ENCODE assay signal across 20 mouse cellular contexts in genomic region chr3:28425911-28426310, GRCm38 (mm10).
"Had no signal": no experiment of that assay in that cellular context is flagged by ENCODE, and none has a peak within 500 bp of the region (broad histone marks: within the 10 kb centered on the region; RNA-seq: fewer than 3 reads in every experiment).

No protein-coding gene starts in this region.

- DNase-seq: kidney, adult 18-20 months; kidney, postnatal 36 days; layer of hippocampus, adult 9-11 months; liver; lung, postnatal 10 days; lung, postnatal 36 days; thymus, adult 2 months; thymus, postnatal 14 days; thymus, postnatal 4 days had no signal

- H3K4me1 ChIP-seq: limb, embryonic 10.5 days; limb, embryonic 13.5 days; liver, embryonic 15.5 days; lung, embryonic 15.5 days; midbrain, embryonic 10.5 days had no signal

- H3K36me3 ChIP-seq: limb, embryonic 10.5 days; limb, embryonic 13.5 days; liver, embryonic 12.5 days; liver, embryonic 15.5 days; lung, embryonic 15.5 days; midbrain, embryonic 10.5 days; midbrain, embryonic 13.5 days had no signal

- ATAC-seq: liver, embryonic 12.5 days; midbrain, embryonic 13.5 days; midbrain, embryonic 16.5 days had no signal

- H3K4me3 ChIP-seq: limb, embryonic 10.5 days; limb, embryonic 13.5 days; liver, embryonic 12.5 days; liver, embryonic 15.5 days; lung, embryonic 15.5 days; megakaryocyte, embryonic 14.5 days; midbrain, embryonic 10.5 days; midbrain, embryonic 13.5 days had no signal

- H3K27ac ChIP-seq: kidney, postnatal 0 days; limb, embryonic 10.5 days; limb, embryonic 13.5 days; liver, embryonic 12.5 days; liver, embryonic 15.5 days; lung, embryonic 15.5 days; midbrain, embryonic 10.5 days; midbrain, embryonic 13.5 days; stomach, postnatal 0 days had no signal

- H3K27me3 ChIP-seq: limb, embryonic 13.5 days; liver, embryonic 12.5 days; liver, embryonic 15.5 days; lung, embryonic 15.5 days; megakaryocyte, embryonic 14.5 days; midbrain, embryonic 13.5 days had no signal

- H3K4me2 ChIP-seq: limb, embryonic 13.5 days; liver, embryonic 12.5 days; liver, embryonic 15.5 days; lung, embryonic 15.5 days; midbrain, embryonic 13.5 days had no signal

- H3K9ac ChIP-seq: limb, embryonic 13.5 days; liver, embryonic 12.5 days; liver, embryonic 15.5 days; lung, embryonic 15.5 days; midbrain, embryonic 13.5 days had no signal

- H3K9me3 ChIP-seq: limb, embryonic 10.5 days; limb, embryonic 13.5 days; liver, embryonic 12.5 days; liver, embryonic 15.5 days; lung, embryonic 15.5 days; midbrain, embryonic 10.5 days; midbrain, embryonic 13.5 days had no signal
